Mouse (Mus musculus) small intestine, adult 2 months (tissue): ENCODE measurements around the gene Nthl1.

Experiments
- CTCF ChIP-seq: fragments of 200-500 bp; IDR thresholded peaks from 2 replicates; pipeline ENCODE4 v1.5.1; 2012; ENCODE audit warnings: low read depth, mild to moderate bottlenecking, control low read depth, inconsistent platforms, low read length, moderate library complexity, mixed read lengths; ENCODE audit not compliant: insufficient replicate concordance, insufficient read length; ENCODE audit errors: extremely low read depth
- POLR2A ChIP-seq: fragments of 200-500 bp; IDR thresholded peaks from 2 replicates; pipeline ENCODE4 v1.6.1; 2012; ENCODE audit warnings: low read depth, mild to moderate bottlenecking, control low read depth, inconsistent platforms, low read length, moderate library complexity

DNA sequence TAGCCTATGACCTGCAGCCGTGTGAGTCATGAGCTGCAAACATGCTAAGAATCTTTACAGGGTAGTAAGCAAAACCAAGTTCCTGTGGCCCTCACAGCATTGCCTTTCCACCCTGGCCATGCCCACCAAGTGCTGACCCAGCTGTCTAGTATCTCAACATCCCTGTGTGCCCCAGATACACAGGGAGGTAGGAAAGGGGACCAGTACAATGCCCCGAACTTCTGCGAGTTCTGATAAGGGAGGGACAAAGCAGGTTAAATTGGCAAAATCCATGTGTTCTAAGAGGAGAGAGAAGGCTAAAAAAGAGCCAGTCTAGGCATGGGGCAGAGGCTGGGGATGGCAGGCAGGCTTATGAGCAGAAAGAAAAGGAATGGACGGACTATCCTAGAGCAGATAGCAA lies 24.1 kb upstream of the Nthl1 start:
- TF ChIP-seq CTCF = no peak
- no peak for TF ChIP-seq POLR2A
